Mouse (Mus musculus) ovary, adult 18-20 months (tissue): ENCODE results near the gene Gm12886.

Experiments
- DNase-seq: peaks from one replicate; pipeline ENCODE4 v3.0.0; 2022; ENCODE audit warnings: low spot score, mixed read lengths

Gene Gm12886

DNA sequence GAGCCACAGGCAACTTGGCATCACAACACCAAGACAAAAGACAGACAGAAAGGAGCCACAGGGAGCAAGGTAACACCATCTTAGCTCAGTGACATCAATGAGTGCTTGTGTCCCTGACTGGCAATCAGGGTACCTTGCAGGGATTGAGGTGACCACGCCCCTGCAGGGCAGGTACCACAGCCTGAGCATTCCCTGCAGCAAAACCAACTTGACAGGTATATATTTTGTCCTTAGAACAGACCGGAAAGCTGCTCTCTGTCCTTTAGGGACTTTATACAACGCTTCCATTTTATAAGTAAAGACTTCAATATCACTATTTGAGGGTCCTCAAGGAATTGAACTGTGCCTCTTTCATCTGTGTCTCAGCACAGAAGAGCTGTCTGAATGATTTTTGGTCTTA lies at the start of gene Gm12886:
Gene Gm12886, minus strand, starts transcription at position 101 of the 400 bp plus-strand sequence.
- DNase-seq = no peak
